Mouse (Mus musculus): ENCODE results near the gene Hes1. TPM values are rescaled to one million over a fixed set of nuclear protein-coding genes. Genes with fewer than 3 reads are reported as not detected.
"Not testable (repeated sequence)": the region's sequence is repeated elsewhere in the genome, so short reads cannot be mapped to it uniquely, and the experiment has no call there.

The Hes1 gene
- polyA plus RNA-seq, 1 experiment from 2014 or later = 8.4 TPM

GRCm38 (mm10) chr16:30102982-30103381 is 38.8 kb downstream of the Hes1 start:
- no peaks in the 10 kb centered on the region; the same call in 1 of the 2 replicates for H3K4me1 ChIP-seq (ENCODE audit: control insufficient read depth, insufficient read depth, low read depth, low read length)
- H3K4me2 ChIP-seq (ENCODE audit: low read length) = no peak overlapping the region
- no peak for ATAC-seq
- 5% methylated on average over 3 of the region's 3 CpGs for WGBS
- H3K9me3 ChIP-seq (ENCODE audit: control insufficient read depth, low read length) = no peaks in the 10 kb centered on the region
- H3K4me3 ChIP-seq (ENCODE audit: low read length) = no peak overlapping the region
- H3K27ac ChIP-seq (ENCODE audit: low read depth, low read length) = no peak overlapping the region
- no peak overlapping the region for H3K9ac ChIP-seq (ENCODE audit: low read depth, low read length)
- H3K27me3 ChIP-seq (replicated peaks; ENCODE audit: control insufficient read depth, insufficient read depth, low read length) = no peaks in the 10 kb centered on the region
- no peaks in the 10 kb centered on the region for H3K36me3 ChIP-seq (ENCODE audit: control insufficient read depth, insufficient read depth, low read length)

- WGBS = 50% methylated on average over 6 of the region's 6 CpGs
- no peak overlapping the region for H3K9ac ChIP-seq (ENCODE audit: low read depth, low read length)
- no peak overlapping the region for H3K4me3 ChIP-seq (ENCODE audit: low read length)
- ATAC-seq = no peak
- H3K4me2 ChIP-seq (ENCODE audit: low read length) = no peak overlapping the region
- H3K36me3 ChIP-seq (ENCODE audit: control insufficient read depth, insufficient read depth, low read length) = no peaks in the 10 kb centered on the region
- no peaks in the 10 kb centered on the region for H3K9me3 ChIP-seq (ENCODE audit: control insufficient read depth, low read length)
- H3K4me1 ChIP-seq (ENCODE audit: control insufficient read depth, insufficient read depth, low read depth, low read length) = no peaks in the 10 kb centered on the region; the same call in 1 of the 2 replicates
- no peaks in the 10 kb centered on the region for H3K27me3 ChIP-seq (replicated peaks; ENCODE audit: control insufficient read depth, insufficient read depth, low read length)
- no peak overlapping the region for H3K27ac ChIP-seq (ENCODE audit: low read depth, low read length)
Observed at GRCm38 (mm10) chr16:30103495-30103894, 39.3 kb downstream of the Hes1 start.

GRCm38 (mm10) chr16:30104363-30104762 is 40.2 kb downstream of the Hes1 start:
- H3K9ac ChIP-seq (ENCODE audit: low read depth, low read length) = no peak overlapping the region
- H3K4me2 ChIP-seq (ENCODE audit: low read length) = no peak overlapping the region
- WGBS = 93% methylated on average over 3 of the region's 3 CpGs
- ATAC-seq = no peak
- no peak overlapping the region for H3K27ac ChIP-seq (ENCODE audit: low read depth, low read length)
- no peaks in the 10 kb centered on the region for H3K27me3 ChIP-seq (replicated peaks; ENCODE audit: control insufficient read depth, insufficient read depth, low read length)
- no peaks in the 10 kb centered on the region for H3K9me3 ChIP-seq (ENCODE audit: control insufficient read depth, low read length)
- H3K36me3 ChIP-seq (ENCODE audit: control insufficient read depth, insufficient read depth, low read length) = no peaks in the 10 kb centered on the region
- no peaks in the 10 kb centered on the region; the same call in 1 of the 2 replicates for H3K4me1 ChIP-seq (ENCODE audit: control insufficient read depth, insufficient read depth, low read depth, low read length)
- no peak overlapping the region for H3K4me3 ChIP-seq (ENCODE audit: low read length)

- H3K4me2 ChIP-seq (ENCODE audit: low read length) = no peak overlapping the region
- no peaks in the 10 kb centered on the region; the same call in 1 of the 2 replicates for H3K9me3 ChIP-seq (ENCODE audit: control insufficient read depth, low read length)
- WGBS = 94% methylated on average over 7 of the region's 7 CpGs
- no peak overlapping the region for H3K9ac ChIP-seq (ENCODE audit: low read depth, low read length)
- H3K4me1 ChIP-seq (ENCODE audit: control insufficient read depth, insufficient read depth, low read depth, low read length) = no peaks in the 10 kb centered on the region; the same call in 1 of the 2 replicates
- H3K4me3 ChIP-seq (ENCODE audit: low read length) = no peak overlapping the region
- no peak for ATAC-seq
- H3K27ac ChIP-seq (ENCODE audit: low read depth, low read length) = no peak overlapping the region
- H3K27me3 ChIP-seq (replicated peaks; ENCODE audit: control insufficient read depth, insufficient read depth, low read length) = no peaks in the 10 kb centered on the region
- H3K36me3 ChIP-seq (ENCODE audit: control insufficient read depth, insufficient read depth, low read length) = no peaks in the 10 kb centered on the region
Observed at GRCm38 (mm10) chr16:30105476-30105875, 41.3 kb downstream of the Hes1 start.

- not testable (repeated sequence) for H3K4me2 ChIP-seq (ENCODE audit: low read length); H3K27me3 ChIP-seq (replicated peaks; ENCODE audit: control insufficient read depth, insufficient read depth, low read length); H3K4me1 ChIP-seq (ENCODE audit: control insufficient read depth, insufficient read depth, low read depth, low read length); H3K36me3 ChIP-seq (ENCODE audit: control insufficient read depth, insufficient read depth, low read length); H3K9me3 ChIP-seq (ENCODE audit: control insufficient read depth, low read length); ATAC-seq; H3K4me3 ChIP-seq (ENCODE audit: low read length); H3K9ac ChIP-seq (ENCODE audit: low read depth, low read length); H3K27ac ChIP-seq (ENCODE audit: low read depth, low read length)
- 84% methylated on average over 11 of the region's 11 CpGs for WGBS
Observed at GRCm38 (mm10) chr16:30108167-30108566, 44.0 kb downstream of the Hes1 start.

- Histone ChIP-seq H3K4me2 (ENCODE audit: low read length) (no peak overlapping the region), H3K9me3 (ENCODE audit: control insufficient read depth, low read length) (no peaks in the 10 kb centered on the region; the same call in 1 of the 2 replicates), H3K9ac (ENCODE audit: low read depth, low read length) (no peak overlapping the region), H3K27ac (ENCODE audit: low read depth, low read length) (no peak overlapping the region), H3K27me3 (replicated peaks; ENCODE audit: control insufficient read depth, insufficient read depth, low read length) (peaks cover 3% of the 10 kb centered on the region), H3K36me3 (ENCODE audit: control insufficient read depth, insufficient read depth, low read length) (no peaks in the 10 kb centered on the region), H3K4me3 (ENCODE audit: low read length) (no peak overlapping the region), H3K4me1 (ENCODE audit: control insufficient read depth, insufficient read depth, low read depth, low read length) (no peaks in the 10 kb centered on the region)
- 93% methylated on average over 3 of the region's 3 CpGs for WGBS
- ATAC-seq = no peak
Observed at GRCm38 (mm10) chr16:30110466-30110865, 46.3 kb downstream of the Hes1 start.

GRCm38 (mm10) chr16:30111069-30111468 is 46.9 kb downstream of the Hes1 start:
- no peaks in the 10 kb centered on the region for H3K36me3 ChIP-seq (ENCODE audit: control insufficient read depth, insufficient read depth, low read length)
- no peak overlapping the region for H3K9ac ChIP-seq (ENCODE audit: low read depth, low read length)
- no peaks in the 10 kb centered on the region for H3K4me1 ChIP-seq (ENCODE audit: control insufficient read depth, insufficient read depth, low read depth, low read length)
- no peak overlapping the region for H3K4me3 ChIP-seq (ENCODE audit: low read length)
- no peak for ATAC-seq
- H3K27ac ChIP-seq (ENCODE audit: low read depth, low read length) = no peak overlapping the region
- no peaks in the 10 kb centered on the region; the same call in 1 of the 2 replicates for H3K9me3 ChIP-seq (ENCODE audit: control insufficient read depth, low read length)
- H3K27me3 ChIP-seq (replicated peaks; ENCODE audit: control insufficient read depth, insufficient read depth, low read length) = peaks cover 3% of the 10 kb centered on the region
- no peak overlapping the region for H3K4me2 ChIP-seq (ENCODE audit: low read length)

- 93% methylated on average over 2 of the region's 2 CpGs for WGBS
- no peak overlapping the region for H3K4me2 ChIP-seq (ENCODE audit: low read length)
- no peaks in the 10 kb centered on the region for H3K36me3 ChIP-seq (ENCODE audit: control insufficient read depth, insufficient read depth, low read length)
- no peak for ATAC-seq
- H3K27ac ChIP-seq (ENCODE audit: low read depth, low read length) = no peak overlapping the region
- no peaks in the 10 kb centered on the region; the same call in 1 of the 2 replicates for H3K9me3 ChIP-seq (ENCODE audit: control insufficient read depth, low read length)
- no peak overlapping the region for H3K9ac ChIP-seq (ENCODE audit: low read depth, low read length)
- H3K4me3 ChIP-seq (ENCODE audit: low read length) = no peak overlapping the region
- peaks cover 3% of the 10 kb centered on the region for H3K27me3 ChIP-seq (replicated peaks; ENCODE audit: control insufficient read depth, insufficient read depth, low read length)
- H3K4me1 ChIP-seq (ENCODE audit: control insufficient read depth, insufficient read depth, low read depth, low read length) = no peaks in the 10 kb centered on the region
Observed at GRCm38 (mm10) chr16:30111566-30111965, 47.4 kb downstream of the Hes1 start.

- Histone ChIP-seq H3K27me3 (replicated peaks; ENCODE audit: control insufficient read depth, insufficient read depth, low read length) (peaks cover 3% of the 10 kb centered on the region), H3K4me2 (ENCODE audit: low read length) (no peak overlapping the region), H3K4me1 (ENCODE audit: control insufficient read depth, insufficient read depth, low read depth, low read length) (no peaks in the 10 kb centered on the region), H3K9ac (ENCODE audit: low read depth, low read length) (no peak overlapping the region), H3K9me3 (ENCODE audit: control insufficient read depth, low read length) (no peaks in the 10 kb centered on the region; the same call in 1 of the 2 replicates), H3K27ac (ENCODE audit: low read depth, low read length) (no peak overlapping the region), H3K36me3 (ENCODE audit: control insufficient read depth, insufficient read depth, low read length) (no peaks in the 10 kb centered on the region), H3K4me3 (ENCODE audit: low read length) (no peak overlapping the region)
- ATAC-seq = no peak
- WGBS = 41% methylated on average over 3 of the region's 3 CpGs
Observed at GRCm38 (mm10) chr16:30113170-30113569, 49.0 kb downstream of the Hes1 start.

- peaks cover 3% of the 10 kb centered on the region for H3K27me3 ChIP-seq (replicated peaks; ENCODE audit: control insufficient read depth, insufficient read depth, low read length)
- no peak overlapping the region for H3K27ac ChIP-seq (ENCODE audit: low read depth, low read length)
- WGBS = 87% methylated on average over 8 of the region's 8 CpGs
Observed at GRCm38 (mm10) chr16:30113800-30114199, 49.6 kb downstream of the Hes1 start.

More at GRCm38 (mm10) chr16:30113800-30114199, 49.6 kb downstream of the Hes1 start:
- Histone ChIP-seq H3K4me2 (ENCODE audit: low read length) (no peak overlapping the region), H3K9ac (ENCODE audit: low read depth, low read length) (no peak overlapping the region), H3K4me3 (ENCODE audit: low read length) (no peak overlapping the region), H3K9me3 (ENCODE audit: control insufficient read depth, low read length) (no peaks in the 10 kb centered on the region; the same call in 1 of the 2 replicates), H3K4me1 (ENCODE audit: control insufficient read depth, insufficient read depth, low read depth, low read length) (no peaks in the 10 kb centered on the region), H3K36me3 (ENCODE audit: control insufficient read depth, insufficient read depth, low read length) (no peaks in the 10 kb centered on the region)
- ATAC-seq = no peak

Data from hindbrain, embryonic 16.5 days (tissue).